ENCODE assay signal across 16 mouse cellular contexts in genomic region chr17:50066822-50067713, GRCm38 (mm10).
"Had no signal": no experiment of that assay in that cellular context is flagged by ENCODE, and none has a peak within 500 bp of the region (broad histone marks: within the 10 kb centered on the region; RNA-seq: fewer than 3 reads in every experiment).

No protein-coding gene starts in this region.

- ATAC-seq: midbrain, embryonic 16.5 days had no signal

- H3K27me3 ChIP-seq: lung, embryonic 15.5 days; megakaryocyte, embryonic 14.5 days; midbrain, embryonic 12.5 days had no signal

- H3K4me3 ChIP-seq: layer of hippocampus, adult 2 months; limb, embryonic 10.5 days; lung, embryonic 15.5 days; megakaryocyte, embryonic 14.5 days; midbrain, embryonic 12.5 days had no signal

- H3K27ac ChIP-seq: layer of hippocampus, adult 2 months; limb, embryonic 10.5 days; lung, embryonic 15.5 days; macrophage; midbrain, embryonic 12.5 days; stomach, postnatal 0 days had no signal

- H3K36me3 ChIP-seq: limb, embryonic 10.5 days; lung, embryonic 15.5 days; midbrain, embryonic 12.5 days had no signal

- H3K4me2 ChIP-seq: liver, embryonic 11.5 days; lung, embryonic 15.5 days; midbrain, embryonic 12.5 days had no signal

- H3K4me1 ChIP-seq: midbrain, embryonic 12.5 days had no signal

- H3K9ac ChIP-seq: lung, embryonic 15.5 days; midbrain, embryonic 12.5 days had no signal

- H3K9me3 ChIP-seq: limb, embryonic 10.5 days; lung, embryonic 15.5 days; midbrain, embryonic 12.5 days had no signal

- DNase-seq: kidney, adult 11 months; kidney, adult 9 months; kidney, postnatal 10 days; kidney, postnatal 4 days; lung, postnatal 14 days; thymus, adult 18-20 months; thymus, postnatal 14 days had no signal
